Comparison of ENCODE assay signal across 26 mouse cellular contexts in the genomic region with DNA sequence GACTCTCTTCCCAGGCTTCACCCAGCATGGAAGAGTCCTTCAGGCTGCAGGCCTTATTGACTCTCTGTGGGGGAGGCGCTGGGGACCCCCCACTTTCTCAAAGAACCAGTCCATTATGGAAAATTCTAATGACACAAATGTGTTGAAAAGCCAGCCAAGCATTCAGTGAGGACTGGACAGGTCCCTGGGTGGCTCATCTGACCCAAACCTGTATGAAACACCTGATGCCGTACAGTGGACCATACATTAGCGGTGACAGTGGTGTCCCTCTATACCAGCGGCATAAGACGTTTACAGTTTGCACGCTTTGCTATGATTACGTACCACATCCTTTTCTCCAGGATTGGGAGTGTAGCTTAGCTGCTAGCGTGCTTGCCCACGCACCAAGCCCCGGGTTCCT.
DNase-seq lines count a peak whose midpoint lies in the region; ATAC-seq lines count a peak whose summit lies in the region.
"Had no signal": no experiment of that assay in that cellular context is flagged by ENCODE, and none has a peak within 500 bp of the region (broad histone marks: within the 10 kb centered on the region; RNA-seq: fewer than 3 reads in every experiment).

No protein-coding gene starts in this region.

- no peaks in the 10 kb centered on the region for H3K36me3 ChIP-seq in forebrain, embryonic 10.5 days (replicated peaks)
- no peaks in the 10 kb centered on the region for H3K36me3 ChIP-seq in forebrain, embryonic 13.5 days (ENCODE audit: poor library complexity, severe bottlenecking)
- H3K36me3 ChIP-seq in midbrain, embryonic 12.5 days: no peaks in the 10 kb centered on the region
- H3K36me3 ChIP-seq in neural tube, embryonic 15.5 days: no peaks in the 10 kb centered on the region
- H3K36me3 ChIP-seq: embryonic facial prominence, embryonic 15.5 days; limb, embryonic 10.5 days; liver, embryonic 15.5 days; lung, embryonic 15.5 days had no signal

- no peak overlapping the region for H3K4me2 ChIP-seq in forebrain, embryonic 13.5 days
- H3K4me2 ChIP-seq in midbrain, embryonic 12.5 days (replicated peaks): no peak overlapping the region
- no peak overlapping the region for H3K4me2 ChIP-seq in neural tube, embryonic 15.5 days
- H3K4me2 ChIP-seq: embryonic facial prominence, embryonic 15.5 days; liver, embryonic 15.5 days; lung, embryonic 15.5 days had no signal

- WGBS in forebrain, embryonic 10.5 days: 91% methylated on average over 10 of the region's 10 CpGs
- 92% methylated on average over 10 of the region's 10 CpGs for WGBS in forebrain, embryonic 13.5 days
- 94% methylated on average over 10 of the region's 10 CpGs for WGBS in midbrain, embryonic 12.5 days
- 90% methylated on average over 10 of the region's 10 CpGs for WGBS in neural tube, embryonic 15.5 days

- H3K4me1 ChIP-seq in forebrain, embryonic 10.5 days: peaks cover 27% of the 10 kb centered on the region
- peaks cover 8% of the 10 kb centered on the region for H3K4me1 ChIP-seq in forebrain, embryonic 13.5 days
- H3K4me1 ChIP-seq in midbrain, embryonic 12.5 days: peaks cover 17% of the 10 kb centered on the region
- peaks cover 11% of the 10 kb centered on the region for H3K4me1 ChIP-seq in neural tube, embryonic 15.5 days
- H3K4me1 ChIP-seq: embryonic facial prominence, embryonic 15.5 days; liver, embryonic 15.5 days had no signal

- H3K9me3 ChIP-seq in forebrain, embryonic 10.5 days: 0 out of 2 replicates have a peak, but pooled peaks cover 6% of the 10 kb centered on the region
- no peaks in the 10 kb centered on the region for H3K9me3 ChIP-seq in forebrain, embryonic 13.5 days (replicated peaks)
- no peaks in the 10 kb centered on the region for H3K9me3 ChIP-seq in midbrain, embryonic 12.5 days
- no peaks in the 10 kb centered on the region for H3K9me3 ChIP-seq in neural tube, embryonic 15.5 days (replicated peaks)
- H3K9me3 ChIP-seq: embryonic facial prominence, embryonic 15.5 days; limb, embryonic 10.5 days; liver, embryonic 15.5 days; lung, embryonic 15.5 days; megakaryocyte, embryonic 14.5 days had no signal

- no peak overlapping the region for H3K9ac ChIP-seq in forebrain, embryonic 13.5 days
- H3K9ac ChIP-seq in midbrain, embryonic 12.5 days (replicated peaks): no peak overlapping the region
- H3K9ac ChIP-seq in neural tube, embryonic 15.5 days (replicated peaks): no peak overlapping the region
- H3K9ac ChIP-seq: embryonic facial prominence, embryonic 15.5 days; liver, embryonic 15.5 days; lung, embryonic 15.5 days had no signal

- 0 out of 2 replicates have a peak overlapping the region, but pooled peaks have one; percentile 25 for H3K27ac ChIP-seq in forebrain, embryonic 10.5 days
- H3K27ac ChIP-seq in forebrain, embryonic 13.5 days: no peak overlapping the region
- H3K27ac ChIP-seq in midbrain, embryonic 12.5 days (replicated peaks): 0 out of 2 replicates have a peak overlapping the region, but pooled peaks have one; percentile 39
- peak overlapping the region; percentile 14 for H3K27ac ChIP-seq in neural tube, embryonic 15.5 days (replicated peaks)
- H3K27ac ChIP-seq: embryonic facial prominence, embryonic 15.5 days; heart, adult 2 months; kidney, postnatal 0 days; limb, embryonic 10.5 days; liver, embryonic 15.5 days; lung, embryonic 15.5 days had no signal

- DNase-seq in forebrain, embryonic 10.5 days (ENCODE audit: extremely low spot score, low spot score): no peak
- peak; percentile 23 for DNase-seq in testis, postnatal 10 days (ENCODE audit: low spot score)
- DNase-seq in testis, postnatal 14 days (ENCODE audit: low spot score): no peak
- no peak for DNase-seq in ovary, postnatal 36 days (ENCODE audit: low spot score)
- no peak for DNase-seq in adrenal gland, adult 2 months
- DNase-seq: adrenal gland, postnatal 25 days; cerebellum, adult 9-11 months; gastrocnemius, postnatal 14 days; heart, adult 2 months; kidney, adult 2 months; liver; lung, postnatal 36 days; retina, postnatal 1 day; right cerebral cortex, postnatal 25 days; thymus, postnatal 25 days had no signal

- no peaks in the 10 kb centered on the region for H3K27me3 ChIP-seq in forebrain, embryonic 10.5 days (ENCODE audit: poor library complexity, severe bottlenecking)
- H3K27me3 ChIP-seq in forebrain, embryonic 13.5 days: no peaks in the 10 kb centered on the region
- no peaks in the 10 kb centered on the region for H3K27me3 ChIP-seq in midbrain, embryonic 12.5 days
- H3K27me3 ChIP-seq in neural tube, embryonic 15.5 days (replicated peaks): no peaks in the 10 kb centered on the region
- H3K27me3 ChIP-seq: embryonic facial prominence, embryonic 15.5 days; liver, embryonic 15.5 days; lung, embryonic 15.5 days; megakaryocyte, embryonic 14.5 days had no signal

- no peak for ATAC-seq in forebrain, embryonic 13.5 days
- ATAC-seq in midbrain, embryonic 12.5 days (ENCODE audit: low FRiP score, low read depth): no peak
- no peak; the same call in 1 of the 2 replicates for ATAC-seq in neural tube, embryonic 15.5 days (ENCODE audit: low FRiP score)
- ATAC-seq: activated CD4-positive, CD25-positive, alpha-beta regulatory T cell, adult 4 months; inflammation-experienced regulatory T-cells, adult 6 months had no signal

- H3K4me3 ChIP-seq in forebrain, embryonic 10.5 days: no peak overlapping the region
- H3K4me3 ChIP-seq in forebrain, embryonic 13.5 days: no peak overlapping the region
- H3K4me3 ChIP-seq in midbrain, embryonic 12.5 days: no peak overlapping the region
- no peak overlapping the region for H3K4me3 ChIP-seq in neural tube, embryonic 15.5 days (replicated peaks)
- H3K4me3 ChIP-seq: embryonic facial prominence, embryonic 15.5 days; heart, adult 2 months; limb, embryonic 10.5 days; liver, embryonic 15.5 days; lung, embryonic 15.5 days; megakaryocyte, embryonic 14.5 days had no signal
